Mouse (Mus musculus) heart, embryonic 11.5 days (tissue): ENCODE measurements around the gene AC161166.1. TPM values are rescaled to one million over a fixed set of nuclear protein-coding genes. Genes with fewer than 3 reads are reported as not detected.

Experiments
- ATAC-seq: fragments of 200-750 bp; cut with Nextera tagmentation; replicated peaks from 2 replicates; pipeline ENCODE4 v1.8.0; 2017; ENCODE audit warnings: moderate library complexity; ENCODE audit not compliant: insufficient number of reproducible peaks, low FRiP score, low TSS enrichment
- H3K27ac ChIP-seq: fragments of 300-500 bp; sonication (generic); 2 replicates; pipeline ENCODE4 v1.5.1; 2014; ENCODE audit warnings: mild to moderate bottlenecking, low read depth, low read length
- H3K27me3 ChIP-seq: fragments of 300-500 bp; sonication (generic); 2 replicates; pipeline ENCODE4 v1.6.1; 2014; ENCODE audit warnings: mild to moderate bottlenecking, low read length, mixed read lengths; ENCODE audit not compliant: control insufficient read depth, insufficient read depth
- H3K36me3 ChIP-seq: fragments of 300-500 bp; sonication (generic); 2 replicates; pipeline ENCODE4 v1.6.1; 2014; ENCODE audit warnings: mild to moderate bottlenecking, low read length, moderate library complexity, mixed read lengths; ENCODE audit not compliant: control insufficient read depth, insufficient read depth
- H3K4me1 ChIP-seq: fragments of 300-500 bp; sonication (generic); 2 replicates; pipeline ENCODE4 v1.6.1; 2014; ENCODE audit warnings: low read length; ENCODE audit not compliant: control insufficient read depth, insufficient read depth
- H3K4me2 ChIP-seq: fragments of 300-500 bp; sonication (generic); 2 replicates; pipeline ENCODE4 v1.6.1; 2014; ENCODE audit warnings: mild to moderate bottlenecking, moderate library complexity
- H3K4me3 ChIP-seq: fragments of 300-500 bp; sonication (generic); 2 replicates; pipeline ENCODE4 v1.5.1; 2014; ENCODE audit warnings: low read depth, low read length
- H3K9ac ChIP-seq: fragments of 300-500 bp; sonication (generic); 2 replicates; pipeline ENCODE4 v1.6.1; 2014; ENCODE audit warnings: mild to moderate bottlenecking, low read depth, low read length, moderate library complexity
- H3K9me3 ChIP-seq: fragments of 300-500 bp; sonication (generic); replicated peaks from 2 replicates; pipeline ENCODE4 v1.6.1; 2016; ENCODE audit warnings: low read length; ENCODE audit not compliant: control insufficient read depth
- WGBS: fragments of 180-500 bp; shearing (Covaris S2); extraction: QIAGEN DNeasy Blood & Tissue Kit; methylation state at CpG from one replicate; pipeline ENCODE4 v1.1.7; 2014; ENCODE audit not compliant: insufficient replicate concordance; 5-methylcytosine and 5-hydroxymethylcytosine counted together
- polyA plus RNA-seq: library from polyadenylated mRNA; unstranded; fragments of >200 nt; fragmentation: Nextera tagmentation; extraction: Ambion mirVana; gene quantifications from 2 replicates; pipeline ENCODE4 v1.2.1, GENCODE M21; 2014

The AC161166.1 gene
- polyA plus RNA-seq, 1 experiment from 2014 or later, result 0.57 TPM

GRCm38 (mm10) chr7:24506065-24506459 is 6.2 kb downstream of the AC161166.1 start:
- H3K36me3 ChIP-seq, result peaks cover 3% of the 10 kb centered on the region; the same call in 1 of the 2 replicates
- peak overlapping the region; percentile 98; the same call in 1 of the 2 replicates for H3K9ac ChIP-seq
- peaks cover 29% of the 10 kb centered on the region for H3K27me3 ChIP-seq
- no peak for ATAC-seq
- peak overlapping the region; percentile 98 for H3K27ac ChIP-seq
- H3K4me2 ChIP-seq, result peak overlapping the region; percentile 81
- 12% methylated on average over 3 of the region's 3 CpGs for WGBS
- H3K4me1 ChIP-seq, result peaks cover 8% of the 10 kb centered on the region
- H3K4me3 ChIP-seq, result peak overlapping the region; percentile 51
- 0 out of 2 replicates have a peak, but pooled peaks cover 3% of the 10 kb centered on the region for H3K9me3 ChIP-seq

GRCm38 (mm10) chr7:24505447-24506064 is 6.7 kb downstream of the AC161166.1 start:
- Histone ChIP-seq H3K9me3 (peaks cover 5% of the 10 kb centered on the region; the same call in 1 of the 2 replicates), H3K27me3 (peaks cover 34% of the 10 kb centered on the region), H3K4me2 (peak overlapping the region; percentile 1; the same call in 1 of the 2 replicates), H3K27ac (no peak overlapping the region), H3K36me3 (no peaks in the 10 kb centered on the region), H3K4me1 (peaks cover 8% of the 10 kb centered on the region), H3K9ac (no peak overlapping the region), H3K4me3 (no peak overlapping the region)
- 24% methylated on average over 15 of the region's 15 CpGs for WGBS
- no peak for ATAC-seq

- Histone ChIP-seq H3K4me2 (no peak overlapping the region), H3K27me3 (peaks cover 41% of the 10 kb centered on the region), H3K36me3 (no peaks in the 10 kb centered on the region), H3K9me3 (peaks cover 5% of the 10 kb centered on the region; the same call in 1 of the 2 replicates), H3K4me1 (peaks cover 12% of the 10 kb centered on the region), H3K4me3 (no peak overlapping the region), H3K9ac (no peak overlapping the region), H3K27ac (no peak overlapping the region)
- no peak for ATAC-seq
- 21% methylated on average over 4 of the region's 4 CpGs for WGBS
Measured at GRCm38 (mm10) chr7:24504868-24505267, 7.4 kb downstream of the AC161166.1 start.

- ATAC-seq, result no peak
- Histone ChIP-seq H3K27me3 (peaks cover 50% of the 10 kb centered on the region), H3K9me3 (peaks cover 5% of the 10 kb centered on the region; the same call in 1 of the 2 replicates), H3K9ac (no peak overlapping the region), H3K4me3 (no peak overlapping the region), H3K27ac (no peak overlapping the region), H3K4me2 (peak overlapping the region; percentile 24; the same call in 1 of the 2 replicates), H3K4me1 (peaks cover 12% of the 10 kb centered on the region), H3K36me3 (no peaks in the 10 kb centered on the region)
- WGBS, result 18% methylated on average over 10 of the region's 10 CpGs
Measured at GRCm38 (mm10) chr7:24504004-24504403, 8.3 kb downstream of the AC161166.1 start.

GRCm38 (mm10) chr7:24501492-24501891 is 10.8 kb downstream of the AC161166.1 start:
- H3K9me3 ChIP-seq, result peaks cover 5% of the 10 kb centered on the region; the same call in 1 of the 2 replicates
- peaks cover 66% of the 10 kb centered on the region for H3K27me3 ChIP-seq
- no peak overlapping the region for H3K27ac ChIP-seq
- no peak overlapping the region for H3K4me3 ChIP-seq
- H3K4me2 ChIP-seq, result no peak overlapping the region
- no peaks in the 10 kb centered on the region for H3K36me3 ChIP-seq
- H3K4me1 ChIP-seq, result peaks cover 12% of the 10 kb centered on the region
- WGBS, result 34% methylated on average over 21 of the region's 21 CpGs
- ATAC-seq, result no peak
- H3K9ac ChIP-seq, result no peak overlapping the region

GRCm38 (mm10) chr7:24500929-24501328 is 11.3 kb downstream of the AC161166.1 start:
- H3K4me2 ChIP-seq, result no peak overlapping the region
- no peak overlapping the region for H3K27ac ChIP-seq
- no peaks in the 10 kb centered on the region for H3K36me3 ChIP-seq
- WGBS, result 20% methylated on average over 7 of the region's 7 CpGs
- no peak overlapping the region for H3K4me3 ChIP-seq
- H3K9ac ChIP-seq, result no peak overlapping the region
- ATAC-seq, result no peak
- H3K4me1 ChIP-seq, result peaks cover 12% of the 10 kb centered on the region
- peaks cover 5% of the 10 kb centered on the region; the same call in 1 of the 2 replicates for H3K9me3 ChIP-seq
- peaks cover 66% of the 10 kb centered on the region for H3K27me3 ChIP-seq

- H3K9me3 ChIP-seq, result peaks cover 5% of the 10 kb centered on the region; the same call in 1 of the 2 replicates
- peak overlapping the region; percentile 39 for H3K4me3 ChIP-seq
- H3K36me3 ChIP-seq, result no peaks in the 10 kb centered on the region
- ATAC-seq, result no peak
- peaks cover 66% of the 10 kb centered on the region for H3K27me3 ChIP-seq
- no peak overlapping the region for H3K27ac ChIP-seq
- H3K9ac ChIP-seq, result 0 out of 2 replicates have a peak overlapping the region, but pooled peaks have one; percentile 46
- WGBS, result 8% methylated on average over 43 of the region's 43 CpGs
- H3K4me1 ChIP-seq, result peaks cover 4% of the 10 kb centered on the region; the same call in 1 of the 2 replicates
- H3K4me2 ChIP-seq, result peak overlapping the region; percentile 66
Measured at GRCm38 (mm10) chr7:24499856-24500577, 12.2 kb downstream of the AC161166.1 start.

- H3K27ac ChIP-seq, result no peak overlapping the region
- H3K9me3 ChIP-seq, result no peaks in the 10 kb centered on the region
- H3K9ac ChIP-seq, result no peak overlapping the region
- no peak overlapping the region for H3K4me2 ChIP-seq
- 78% methylated on average over 8 of the region's 8 CpGs for WGBS
- H3K4me1 ChIP-seq, result no peaks in the 10 kb centered on the region
- H3K36me3 ChIP-seq, result no peaks in the 10 kb centered on the region
- no peak for ATAC-seq
- H3K27me3 ChIP-seq, result peaks cover 18% of the 10 kb centered on the region
- no peak overlapping the region for H3K4me3 ChIP-seq
Measured at GRCm38 (mm10) chr7:24488303-24488702, 24.0 kb downstream of the AC161166.1 start.
